Mouse (Mus musculus) intestine, embryonic 16.5 days (tissue): ENCODE measurements around the gene Lhx6. TPM values are rescaled to one million over a fixed set of nuclear protein-coding genes. Genes with fewer than 3 reads are reported as not detected.
A peak's percentile ranks its signal among the peaks of the same experiment; 100 is the strongest.

Source experiments
- ATAC-seq: fragments of 200-750 bp; cut with Nextera tagmentation; 2 replicates; pipeline ENCODE4 v1.8.0; 2017; ENCODE audit warnings: moderate TSS enrichment, moderate library complexity
- H3K27ac ChIP-seq: fragments of 300-500 bp; sonication (generic); 2 replicates; pipeline ENCODE4 v1.5.1; 2014; ENCODE audit warnings: mild to moderate bottlenecking, low read length
- H3K27me3 ChIP-seq: fragments of 300-500 bp; sonication (generic); replicated peaks from 2 replicates; pipeline ENCODE4 v1.6.1; 2014; ENCODE audit warnings: low read length, control low read depth, mixed read lengths; ENCODE audit not compliant: control insufficient read depth, insufficient read depth
- H3K36me3 ChIP-seq: fragments of 300-500 bp; sonication (generic); 2 replicates; pipeline ENCODE4 v1.6.1; 2014; ENCODE audit warnings: low read length, control low read depth; ENCODE audit not compliant: control insufficient read depth, insufficient read depth
- H3K4me1 ChIP-seq: fragments of 300-500 bp; sonication (generic); 2 replicates; pipeline ENCODE4 v1.6.1; 2014; ENCODE audit warnings: low read length, control low read depth, mixed read lengths; ENCODE audit not compliant: control insufficient read depth, insufficient read depth
- H3K4me2 ChIP-seq: fragments of 300-500 bp; sonication (generic); 2 replicates; pipeline ENCODE4 v1.6.1; 2014; ENCODE audit warnings: low read depth, low read length, control low read depth
- H3K4me3 ChIP-seq: fragments of 300-500 bp; sonication (generic); 2 replicates; pipeline ENCODE4 v1.5.1; 2014; ENCODE audit warnings: mild to moderate bottlenecking, low read length
- H3K9ac ChIP-seq: fragments of 300-500 bp; sonication (generic); 2 replicates; pipeline ENCODE4 v1.6.1; 2014; ENCODE audit warnings: low read depth, low read length
- H3K9me3 ChIP-seq: fragments of 300-500 bp; sonication (generic); 2 replicates; pipeline ENCODE4 v1.6.1; 2016; ENCODE audit warnings: low read length, control low read depth; ENCODE audit not compliant: control insufficient read depth
- WGBS: fragments of 180-500 bp; shearing (Covaris S2); extraction: QIAGEN DNeasy Blood & Tissue Kit; methylation state at CpG from one replicate; pipeline ENCODE4 v1.1.7; 2014; 5-methylcytosine and 5-hydroxymethylcytosine counted together
- polyA plus RNA-seq: library from polyadenylated mRNA; unstranded; fragments of >200 nt; fragmentation: Nextera tagmentation; extraction: Ambion mirVana; gene quantifications from 2 replicates; pipeline ENCODE4 v1.2.1, GENCODE M21; 2015

Lhx6 gene
- polyA plus RNA-seq, 1 experiment from 2014 or later, result 0.98 TPM

DNA sequence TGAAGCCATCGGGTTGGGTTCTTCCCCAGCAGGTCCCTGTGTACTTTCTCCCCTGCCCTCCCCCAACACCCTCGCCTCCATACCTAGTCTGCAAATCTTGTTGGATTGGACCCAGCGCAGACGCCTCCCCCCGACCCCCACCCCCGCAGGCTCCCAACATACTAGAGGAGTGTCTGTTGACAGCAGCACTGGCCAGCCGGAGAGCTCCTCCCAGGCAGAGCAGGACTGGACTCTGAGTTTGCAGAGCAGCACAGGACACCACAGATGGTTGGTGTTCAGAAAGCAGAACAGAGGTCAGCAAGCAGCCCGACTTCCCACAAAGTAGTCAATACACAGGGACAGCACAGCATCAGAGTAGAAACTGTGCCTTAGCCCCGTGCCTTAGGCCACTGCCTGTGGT lies 23.8 kb downstream of the Lhx6 start:
- no peak overlapping the region for H3K9ac ChIP-seq
- 23% methylated on average over 9 of the region's 9 CpGs for WGBS
- H3K36me3 ChIP-seq, result no peaks in the 10 kb centered on the region
- no peak overlapping the region for H3K4me2 ChIP-seq
- H3K27me3 ChIP-seq, result no peaks in the 10 kb centered on the region
- no peak overlapping the region for H3K27ac ChIP-seq
- H3K4me1 ChIP-seq, result no peaks in the 10 kb centered on the region; the same call in 1 of the 2 replicates
- no peak overlapping the region for H3K4me3 ChIP-seq
- peak; percentile 80 for ATAC-seq
- H3K9me3 ChIP-seq, result no peaks in the 10 kb centered on the region

- Histone ChIP-seq H3K4me1 (no peaks in the 10 kb centered on the region; the same call in 1 of the 2 replicates), H3K9me3 (no peaks in the 10 kb centered on the region), H3K36me3 (no peaks in the 10 kb centered on the region), H3K4me2 (no peak overlapping the region), H3K27ac (no peak overlapping the region), H3K9ac (no peak overlapping the region), H3K27me3 (no peaks in the 10 kb centered on the region), H3K4me3 (no peak overlapping the region)
- no peak for ATAC-seq
- 16% methylated on average over 11 of the region's 11 CpGs for WGBS
Observed at GRCm38 (mm10) chr2:36077160-36077761, 27.9 kb downstream of the Lhx6 start.

DNA sequence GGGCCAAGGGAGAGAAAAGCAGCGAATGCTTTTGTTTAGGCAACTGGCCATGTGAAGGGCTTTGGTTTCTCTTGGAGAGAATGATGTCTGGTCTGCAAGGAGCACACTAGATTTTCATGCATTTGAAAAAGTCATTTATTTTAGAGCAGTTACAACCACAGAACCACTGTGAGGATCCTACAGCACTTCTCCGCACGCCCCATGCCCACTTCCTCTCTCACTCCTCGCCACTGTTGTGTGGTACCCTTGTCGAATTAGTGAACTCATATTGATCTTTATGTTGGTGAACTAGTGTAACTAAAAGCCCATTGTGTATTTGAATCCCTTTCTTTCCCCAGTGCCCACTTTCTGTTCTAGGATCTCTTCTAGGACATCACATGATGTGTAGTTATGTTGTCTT lies 30.0 kb downstream of the Lhx6 start:
- no peak for ATAC-seq

GRCm38 (mm10) chr2:36073781-36074180 lies 31.4 kb downstream of the Lhx6 start:
- Histone ChIP-seq H3K36me3 (no peaks in the 10 kb centered on the region), H3K9me3 (no peaks in the 10 kb centered on the region), H3K27ac (no peak overlapping the region), H3K27me3 (no peaks in the 10 kb centered on the region), H3K4me1 (no peaks in the 10 kb centered on the region), H3K9ac (no peak overlapping the region), H3K4me2 (no peak overlapping the region), H3K4me3 (no peak overlapping the region)
- 49% methylated on average over 3 of the region's 3 CpGs for WGBS
- no peak for ATAC-seq

More for the DNA sequence above, 30.0 kb downstream of the Lhx6 start:
- H3K27me3 ChIP-seq, result no peaks in the 10 kb centered on the region
- H3K27ac ChIP-seq, result no peak overlapping the region
- no peaks in the 10 kb centered on the region for H3K36me3 ChIP-seq
- H3K4me1 ChIP-seq, result no peaks in the 10 kb centered on the region
- H3K9ac ChIP-seq, result no peak overlapping the region
- H3K9me3 ChIP-seq, result no peaks in the 10 kb centered on the region
- H3K4me3 ChIP-seq, result no peak overlapping the region
- 90% methylated on average over 5 of the region's 5 CpGs for WGBS
- no peak overlapping the region for H3K4me2 ChIP-seq

- Histone ChIP-seq H3K9ac (no peak overlapping the region), H3K4me3 (no peak overlapping the region), H3K4me2 (no peak overlapping the region), H3K27me3 (no peaks in the 10 kb centered on the region), H3K27ac (no peak overlapping the region), H3K9me3 (no peaks in the 10 kb centered on the region), H3K4me1 (no peaks in the 10 kb centered on the region), H3K36me3 (no peaks in the 10 kb centered on the region)
- no peak for ATAC-seq
- 63% methylated on average over 8 of the region's 8 CpGs for whole genome bisulfite sequencing
Observed at GRCm38 (mm10) chr2:36071660-36072305, 33.4 kb downstream of the Lhx6 start.

- H3K4me3 ChIP-seq, result no peak overlapping the region
- no peaks in the 10 kb centered on the region for H3K27me3 ChIP-seq
- no peaks in the 10 kb centered on the region for H3K4me1 ChIP-seq
- WGBS, result 57% methylated on average over 9 of the region's 9 CpGs
- no peak overlapping the region for H3K4me2 ChIP-seq
- ATAC-seq, result no peak
- H3K36me3 ChIP-seq, result no peaks in the 10 kb centered on the region
- no peak overlapping the region for H3K9ac ChIP-seq
- no peaks in the 10 kb centered on the region for H3K9me3 ChIP-seq
- H3K27ac ChIP-seq, result no peak overlapping the region
Observed at GRCm38 (mm10) chr2:36067132-36067531, 38.1 kb downstream of the Lhx6 start.

GRCm38 (mm10) chr2:36061409-36061808 lies 43.8 kb downstream of the Lhx6 start:
- no peak overlapping the region for H3K4me2 ChIP-seq
- H3K9me3 ChIP-seq, result no peaks in the 10 kb centered on the region
- H3K9ac ChIP-seq, result no peak overlapping the region
- no peak for ATAC-seq
- H3K4me3 ChIP-seq, result no peak overlapping the region
- H3K4me1 ChIP-seq, result no peaks in the 10 kb centered on the region
- whole genome bisulfite sequencing, result 54% methylated on average over 5 of the region's 5 CpGs
- no peak overlapping the region for H3K27ac ChIP-seq
- H3K27me3 ChIP-seq, result no peaks in the 10 kb centered on the region; the same call in 1 of the 2 replicates
- H3K36me3 ChIP-seq, result no peaks in the 10 kb centered on the region

- Histone ChIP-seq H3K4me2 (no peak overlapping the region), H3K9me3 (no peaks in the 10 kb centered on the region), H3K4me1 (no peaks in the 10 kb centered on the region), H3K36me3 (no peaks in the 10 kb centered on the region), H3K4me3 (no peak overlapping the region), H3K27ac (no peak overlapping the region), H3K9ac (no peak overlapping the region), H3K27me3 (no peaks in the 10 kb centered on the region; the same call in 1 of the 2 replicates)
- no peak for ATAC-seq
- 55% methylated on average over 3 of the region's 3 CpGs for WGBS
Observed at GRCm38 (mm10) chr2:36056248-36056647, 49.0 kb downstream of the Lhx6 start.

DNA sequence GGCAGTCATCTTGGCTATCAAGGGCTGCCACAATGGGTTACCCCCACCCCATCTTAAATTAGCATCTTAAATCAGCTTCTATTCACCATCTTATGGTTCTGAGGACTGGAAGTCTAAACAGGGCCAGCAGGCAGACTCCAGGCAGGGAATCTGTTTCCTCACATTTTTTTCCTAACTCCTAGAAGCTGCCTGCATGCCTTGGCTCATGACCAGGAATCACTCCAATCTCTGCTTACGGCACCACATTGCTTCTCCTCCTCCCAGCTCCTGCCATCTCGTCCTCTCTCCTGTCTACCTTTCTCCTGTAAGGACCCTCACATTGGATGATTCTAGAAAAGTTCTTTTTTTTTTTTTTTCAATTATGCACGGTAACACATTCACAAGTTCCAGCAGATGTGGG lies 52.0 kb downstream of the Lhx6 start:
- Histone ChIP-seq H3K36me3 (no peaks in the 10 kb centered on the region), H3K4me1 (peaks cover 6% of the 10 kb centered on the region), H3K9ac (no peak overlapping the region), H3K27ac (no peak overlapping the region), H3K27me3 (no peaks in the 10 kb centered on the region; the same call in 1 of the 2 replicates), H3K4me3 (no peak overlapping the region), H3K4me2 (no peak overlapping the region), H3K9me3 (no peaks in the 10 kb centered on the region)
- WGBS, result 66% methylated on average over 3 of the region's 3 CpGs
- ATAC-seq, result no peak
